Mouse (Mus musculus): ENCODE data around the gene Zfp108. TPM values are rescaled to one million over a fixed set of nuclear protein-coding genes. Genes with fewer than 3 reads are reported as not detected.

Zfp108 gene
- total RNA-seq, 1 experiment from 2014 or later: not detected

Other genes starting within 250 kb of the Zfp108 start
- not detected in 3 replicates for gene Vmn1r183, start 201.5 kb upstream of the Zfp108 start, total RNA-seq (2017)
- gene Zfp180, start 172.9 kb upstream of the Zfp108 start, total RNA-seq (2017): 15.0 to 29.2 TPM (median 15.3 TPM) in 3 replicates
- gene Zfp112, start 142.5 kb upstream of the Zfp108 start, total RNA-seq (2017): 3.6 to 4.1 TPM (median 3.6 TPM) in 3 replicates
- gene Zfp235, start 120.6 kb upstream of the Zfp108 start, total RNA-seq (2017): 4.9 to 11.2 TPM (median 7.6 TPM) in 3 replicates
- 0.68 TPM in 1 of 3 replicates, not detected in the others for gene Zfp114, start 79.7 kb upstream of the Zfp108 start, total RNA-seq (2017)
- gene Zfp111, start 43.4 kb upstream of the Zfp108 start, total RNA-seq (2017): 1.7 to 4.3 TPM (median 2.3 TPM) in 3 replicates
- 1.6 to 2.7 TPM (median 1.8 TPM) in 3 replicates for gene Zfp109, start 17.2 kb upstream of the Zfp108 start, total RNA-seq (2017)
- gene Zfp93, start 15.6 kb downstream of the Zfp108 start, total RNA-seq (2017): 1.4 TPM in 1 of 3 replicates, not detected in the others
- 4.6 to 11.1 TPM (median 5.2 TPM) in 3 replicates for gene Zfp61, start 46.4 kb downstream of the Zfp108 start, total RNA-seq (2017)
- gene Zfp94, start 61.9 kb downstream of the Zfp108 start, total RNA-seq (2017): 2.4 to 4.6 TPM (median 4.5 TPM) in 3 replicates
- 2.3 TPM in 1 of 3 replicates, not detected in the others for gene Tescl, start 79.1 kb downstream of the Zfp108 start, total RNA-seq (2017)
- not detected in 3 replicates for gene Lypd5, start 94.4 kb downstream of the Zfp108 start, total RNA-seq (2017)
- gene Kcnn4, start 115.5 kb downstream of the Zfp108 start, total RNA-seq (2017): 10.3 to 11.8 TPM (median 11.5 TPM) in 3 replicates
- gene Smg9, start 144.8 kb downstream of the Zfp108 start, total RNA-seq (2017): 20.1 to 30.8 TPM (median 22.6 TPM) in 3 replicates
- gene Irgc1, start 197.5 kb downstream of the Zfp108 start, total RNA-seq (2017): 1.7 TPM in 1 of 3 replicates, not detected in the others
- 286 to 300 TPM (median 297 TPM) in 3 replicates for gene Plaur, start 207.7 kb downstream of the Zfp108 start, total RNA-seq (2017)
- gene Cadm4, start 227.2 kb downstream of the Zfp108 start, total RNA-seq (2017): not detected in 3 replicates

Data from monocyte, adult 5-6 weeks (primary cell).